Mouse (Mus musculus): ENCODE measurements at regions not wholly inside any gene's neighbourhood (a gene's known extent, or its start where the extent isn't known, plus 50 kb on each side); places are given as distances from the start of the nearest gene placed in this dataset.

DNA sequence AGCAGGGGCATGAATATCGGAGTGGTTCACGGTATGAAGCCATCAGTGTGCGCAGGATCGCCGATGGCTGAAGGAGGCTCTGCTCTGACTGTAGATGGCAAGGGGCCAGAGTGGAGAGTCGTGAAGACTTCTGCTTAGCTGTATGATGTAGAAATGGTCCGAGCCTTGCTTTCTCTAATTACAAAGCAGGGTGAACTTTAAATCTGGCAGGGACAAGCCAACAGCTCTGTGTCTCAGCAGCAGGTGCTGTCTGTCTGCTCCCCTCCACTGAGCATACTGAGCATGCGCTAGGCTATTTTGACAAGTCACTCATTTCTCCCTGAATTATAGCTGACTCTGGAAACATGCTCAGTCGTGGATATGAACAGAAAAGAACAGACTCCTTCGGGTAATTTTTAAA is 137.3 kb downstream of the Cog6 start:
- TF ChIP-seq POLR2A (IDR thresholded peaks at IDR 0.05; ENCODE audit: insufficient read depth, low read depth, low read length) (no peak), CTCF (IDR thresholded peaks at IDR 0.05) (no peak)
